21 mouse cellular contexts compared by ENCODE assay signal in genomic region chr12:87301189-87301588, GRCm38 (mm10). TPM values are rescaled to one million over a fixed set of nuclear protein-coding genes. Genes with fewer than 3 reads are reported as not detected.
DNase-seq lines count a peak whose midpoint lies in the region; ATAC-seq and TF ChIP-seq lines count a peak whose summit lies in the region.
"Had no signal": no experiment of that assay in that cellular context is flagged by ENCODE, and none has a peak within 500 bp of the region (broad histone marks: within the 10 kb centered on the region; RNA-seq: fewer than 3 reads in every experiment).

No protein-coding gene starts in this region.

- no peak overlapping the region for H3K4me3 ChIP-seq in heart, embryonic 13.5 days
- H3K4me3 ChIP-seq in heart, adult 2 months = no peak overlapping the region

- peaks cover 22% of the 10 kb centered on the region for H3K27me3 ChIP-seq in heart, embryonic 13.5 days (replicated peaks)
- peaks cover 11% of the 10 kb centered on the region for H3K27me3 ChIP-seq in heart, adult 2 months (ENCODE audit: control insufficient read depth, insufficient read depth, low read length)

- H3K9me3 ChIP-seq in heart, embryonic 13.5 days = no peaks in the 10 kb centered on the region
- H3K9me3 ChIP-seq: embryonic facial prominence, embryonic 10.5 days; embryonic facial prominence, embryonic 12.5 days; forebrain, embryonic 10.5 days; forebrain, embryonic 12.5 days had no signal

- H3K36me3 ChIP-seq in heart, embryonic 13.5 days = no peaks in the 10 kb centered on the region
- H3K36me3 ChIP-seq in heart, adult 2 months (ENCODE audit: control insufficient read depth, insufficient read depth, low read length) = no peaks in the 10 kb centered on the region
- H3K36me3 ChIP-seq: embryonic facial prominence, embryonic 10.5 days; embryonic facial prominence, embryonic 12.5 days; forebrain, embryonic 10.5 days; forebrain, embryonic 12.5 days had no signal

- intact Hi-C loops in heart, adult 2 months (cut with DNase I) = no loop called here

- no peaks in the 10 kb centered on the region for H3K79me2 ChIP-seq in heart, adult 2 months (replicated peaks; ENCODE audit: control insufficient read depth, insufficient read depth, low read length)

- no peak for TF ChIP-seq EP300 in heart, adult 2 months (IDR thresholded peaks at IDR 0.05; ENCODE audit: insufficient read depth, low read depth, low read length)

- H3K4me2 ChIP-seq in heart, embryonic 13.5 days = peak overlapping the region; percentile 99; the same call in 1 of the 2 replicates

- DNase-seq in heart, adult 2 months = no peak
- peak; percentile 6 for DNase-seq in retina, postnatal 1 day
- no peak for DNase-seq in retina, embryonic 14.5 days (ENCODE audit: low spot score)
- peak; percentile 56 for DNase-seq in ZHBTc4 (ENCODE audit: low read depth, low spot score)
- no peak for DNase-seq in cerebellum, postnatal 4 days (ENCODE audit: low spot score in 2 of 2)
- DNase-seq: adrenal gland, adult 2 months; adrenal gland, postnatal 10 days; adrenal gland, postnatal 25 days; cerebellum, adult 11 months; cerebellum, adult 18-20 months; cerebellum, adult 8-10 months; cerebellum, adult 9-11 months; cerebellum, postnatal 14 days; cerebellum, postnatal 36 days had no signal

- WGBS in heart, embryonic 13.5 days = 48% methylated on average over 4 of the region's 4 CpGs
- 57% methylated on average over 4 of the region's 4 CpGs for WGBS in heart, adult 2 months

- H3K27ac ChIP-seq in heart, embryonic 13.5 days (replicated peaks) = no peak overlapping the region
- H3K27ac ChIP-seq in heart, adult 2 months = no peak overlapping the region
- H3K27ac ChIP-seq: embryonic facial prominence, embryonic 10.5 days; embryonic facial prominence, embryonic 12.5 days; forebrain, embryonic 10.5 days; forebrain, embryonic 12.5 days had no signal

- TF ChIP-seq POLR2A in heart, adult 2 months (IDR thresholded peaks at IDR 0.05; ENCODE audit: insufficient read depth, low read depth, low read length) = no peak

- peaks cover 24% of the 10 kb centered on the region for H3K4me1 ChIP-seq in heart, embryonic 13.5 days
- peaks cover 2% of the 10 kb centered on the region; the same call in 1 of the 2 replicates for H3K4me1 ChIP-seq in heart, adult 2 months (ENCODE audit: control insufficient read depth, insufficient read depth, low read length)

- no peak for ATAC-seq in heart, embryonic 13.5 days (ENCODE audit: extremely low read depth, insufficient number of reproducible peaks, low FRiP score, low TSS enrichment)
- ATAC-seq: CD4-positive, CD25-positive, alpha-beta regulatory T cell, adult 4 months had no signal

- TF ChIP-seq CTCF in heart, adult 2 months (IDR thresholded peaks at IDR 0.05) = no peak

- no peak overlapping the region for H3K9ac ChIP-seq in heart, embryonic 13.5 days
- no peak overlapping the region for H3K9ac ChIP-seq in heart, adult 2 months (ENCODE audit: low read depth, low read length)
- H3K9ac ChIP-seq: embryonic facial prominence, embryonic 12.5 days had no signal

RNA-seq across cellular contexts. Expression of gene Ism2, which starts 1.7 kb away (rescaled TPM):
- 0.75 and 0.90 TPM in 2 replicates for polyA plus RNA-seq in heart, embryonic 13.5 days (2015; fragmentation: Nextera tagmentation; extraction: Ambion mirVana)
- total RNA-seq in heart, adult 2 months (2021) = not detected
- polyA plus RNA-seq in heart, adult 2 months (2012; rRNA removed) = 0.09 and 0.18 TPM in 2 replicates
- total RNA-seq: adrenal gland, adult 2 months; adrenal gland, postnatal 25 days; MEL had no signal
- polyA plus RNA-seq: CD4-positive, CD25-positive, alpha-beta regulatory T cell, adult 4 months had no signal

RNA-seq across cellular contexts. Expression of gene Ahsa1, which starts 34.9 kb away (rescaled TPM):
- polyA plus RNA-seq in heart, embryonic 13.5 days (2015; fragmentation: Nextera tagmentation; extraction: Ambion mirVana) = 174 and 206 TPM in 2 replicates
- total RNA-seq in heart, adult 2 months (2021) = 100 to 1,000 TPM; 138 to 153 TPM
- 74.5 and 85.8 TPM in 2 replicates for polyA plus RNA-seq in heart, adult 2 months (2012; rRNA removed)

RNA-seq across cellular contexts. Expression of gene Vipas39, which starts 35.1 kb away (rescaled TPM):
- 32.4 and 34.4 TPM in 2 replicates for polyA plus RNA-seq in heart, embryonic 13.5 days (2015; fragmentation: Nextera tagmentation; extraction: Ambion mirVana)
- total RNA-seq in heart, adult 2 months (2021) = 10 to 100 TPM; 23.2 to 25.5 TPM
- polyA plus RNA-seq in heart, adult 2 months (2012; rRNA removed) = 23.3 and 39.7 TPM in 2 replicates

Comparison
In these comparisons a context has a peak if more than half of its experiments do, and no peak if none do; other contexts are left out.
1. DNase-seq: peak in retina, postnatal 1 day (single experiment) and ZHBTc4 (single experiment); none in heart, adult 2 months (0 of 2), retina, embryonic 14.5 days (single experiment) and cerebellum, postnatal 4 days (0 of 2).